Mouse (Mus musculus) heart, postnatal 10 days (tissue): ENCODE data around the gene Asb8. TPM values are rescaled to one million over a fixed set of nuclear protein-coding genes. Genes with fewer than 3 reads are reported as not detected.

Experiments
- DNase-seq, 2 experiments: peaks; one replicate each; pipeline ENCODE4 v3.0.0; 2021
- intact Hi-C: fragments of 180-260 bp; cut with DNase I; formaldehyde crosslinking; loops from one replicate; pipeline ENCODE4 v1.15.1; 2025
- total RNA-seq, 2 experiments: library from RNA; stranded (reverse); gene quantifications; 2 replicates each; pipeline ENCODE4 v1.2.3; 2021

The Asb8 gene
- total RNA-seq, 2 experiments from 2014 or later = 104 to 109 TPM

GRCm38 (mm10) chr15:98161026-98161805 lies 4.2 kb downstream of the Asb8 start:
- DNase-seq = no peak
- intact Hi-C loops = no loop called here

- intact Hi-C loops = loop anchor here (5.0 kb wide), 1 partner anchor 190 kb away; no protein-coding TSS in a partner anchor
- DNase-seq = no peak
Observed at GRCm38 (mm10) chr15:98157253-98157652, 8.2 kb downstream of the Asb8 start.

DNA sequence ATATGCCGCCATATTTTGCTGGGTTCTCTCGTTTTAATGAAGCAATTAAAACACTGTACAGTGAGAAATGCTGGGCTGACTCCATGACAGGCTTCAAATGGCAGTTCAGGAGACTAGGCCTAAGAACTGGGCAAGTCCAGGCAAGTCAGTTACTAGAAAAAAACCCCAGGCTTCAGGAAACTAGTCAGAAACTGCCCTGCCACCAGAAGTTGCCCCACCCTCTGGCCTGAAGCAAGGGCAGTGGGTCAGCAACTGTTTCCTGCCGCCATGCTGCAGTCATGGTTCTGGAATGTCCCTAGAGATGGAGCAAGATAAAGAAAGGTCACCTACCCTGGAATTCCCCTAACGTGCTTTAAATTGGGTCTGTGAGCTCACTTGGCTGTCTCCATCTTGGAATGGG lies 9.5 kb downstream of the Asb8 start:
- no peak for DNase-seq
- intact Hi-C loops = loop anchor here (5.0 kb wide), 1 partner anchor 189 kb away; no protein-coding TSS in a partner anchor

DNA sequence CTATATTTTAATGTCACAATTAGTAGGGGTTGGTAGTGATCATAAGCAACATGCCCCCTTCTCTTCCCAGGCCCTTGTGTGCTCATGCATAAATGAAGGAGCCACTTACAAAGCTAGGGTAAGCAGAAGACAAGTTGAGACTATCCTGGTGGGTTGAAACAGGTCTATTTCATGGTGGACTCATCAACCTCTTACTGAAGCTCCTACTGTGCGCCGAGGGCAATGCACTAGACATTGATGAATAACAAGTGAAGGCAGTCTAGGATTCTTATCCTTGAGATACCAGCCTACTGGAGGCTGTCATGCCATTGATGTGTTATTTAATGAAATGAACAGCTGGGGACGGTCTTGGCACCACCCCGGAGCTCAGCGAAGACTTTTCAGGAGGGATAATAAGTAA lies 10.2 kb downstream of the Asb8 start:
- no peak for DNase-seq
- intact Hi-C loops = loop anchor here (5.0 kb wide), 1 partner anchor 188 kb away; no protein-coding TSS in a partner anchor

- intact Hi-C loops = loop anchor here (5.0 kb wide), 1 partner anchor 187 kb away; no protein-coding TSS in a partner anchor
- no peak for DNase-seq
Observed at GRCm38 (mm10) chr15:98154631-98155030, 10.8 kb downstream of the Asb8 start.

- no peak for DNase-seq
- intact Hi-C loops = no loop called here
Observed at GRCm38 (mm10) chr15:98154146-98154545, 11.3 kb downstream of the Asb8 start.

DNA sequence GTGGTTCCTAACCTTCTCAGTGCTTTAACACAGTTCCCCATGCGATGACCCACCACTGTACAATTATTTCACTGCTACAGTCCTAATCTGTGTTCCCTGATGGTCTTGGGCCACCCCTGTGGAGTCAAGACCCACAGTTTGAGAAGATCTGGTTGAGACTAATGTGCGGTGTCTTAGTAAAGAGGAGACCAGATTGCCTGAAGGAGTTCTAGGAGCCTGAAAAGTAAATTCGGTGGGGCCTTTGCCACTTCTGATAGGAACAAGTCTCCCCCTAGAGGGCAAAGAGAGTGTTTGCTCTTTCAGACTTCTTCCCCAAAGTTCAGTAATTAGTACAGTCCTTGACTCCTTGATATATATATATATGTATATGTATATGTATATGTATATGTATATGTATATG lies 11.8 kb downstream of the Asb8 start:
- intact Hi-C loops = loop anchor here (1.0 kb wide), 1 partner anchor 64 kb away; no protein-coding TSS in a partner anchor
- DNase-seq = peak; percentile 49 to 53

- no peak for DNase-seq
- intact Hi-C loops = loop anchor here (1.0 kb wide), 1 partner anchor 64 kb away; no protein-coding TSS in a partner anchor
Observed at GRCm38 (mm10) chr15:98152916-98153315, 12.5 kb downstream of the Asb8 start.

GRCm38 (mm10) chr15:98149166-98149602 lies 16.2 kb downstream of the Asb8 start:
- peak; percentile 77 to 79 for DNase-seq
- intact Hi-C loops = no loop called here

DNA sequence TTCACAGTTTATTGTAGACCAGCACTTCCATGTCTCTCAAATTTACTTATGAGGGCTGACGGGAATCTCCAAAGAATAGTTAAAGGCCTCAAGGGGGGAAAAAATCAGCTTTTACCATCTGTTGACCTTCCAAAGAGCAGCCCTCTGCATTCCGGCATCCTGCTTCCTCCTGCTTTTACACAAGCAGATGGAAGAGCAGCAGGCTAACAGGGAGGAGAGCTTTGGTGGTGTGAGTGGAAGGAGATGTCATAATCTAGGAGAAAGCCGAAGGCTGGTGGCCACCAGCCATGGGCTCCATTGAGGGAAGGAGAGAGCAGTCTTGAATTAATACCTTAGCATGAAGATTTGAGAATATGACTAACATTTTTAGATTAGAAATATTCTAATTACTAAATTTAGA lies 17.1 kb downstream of the Asb8 start:
- no peak for DNase-seq
- intact Hi-C loops = no loop called here

DNA sequence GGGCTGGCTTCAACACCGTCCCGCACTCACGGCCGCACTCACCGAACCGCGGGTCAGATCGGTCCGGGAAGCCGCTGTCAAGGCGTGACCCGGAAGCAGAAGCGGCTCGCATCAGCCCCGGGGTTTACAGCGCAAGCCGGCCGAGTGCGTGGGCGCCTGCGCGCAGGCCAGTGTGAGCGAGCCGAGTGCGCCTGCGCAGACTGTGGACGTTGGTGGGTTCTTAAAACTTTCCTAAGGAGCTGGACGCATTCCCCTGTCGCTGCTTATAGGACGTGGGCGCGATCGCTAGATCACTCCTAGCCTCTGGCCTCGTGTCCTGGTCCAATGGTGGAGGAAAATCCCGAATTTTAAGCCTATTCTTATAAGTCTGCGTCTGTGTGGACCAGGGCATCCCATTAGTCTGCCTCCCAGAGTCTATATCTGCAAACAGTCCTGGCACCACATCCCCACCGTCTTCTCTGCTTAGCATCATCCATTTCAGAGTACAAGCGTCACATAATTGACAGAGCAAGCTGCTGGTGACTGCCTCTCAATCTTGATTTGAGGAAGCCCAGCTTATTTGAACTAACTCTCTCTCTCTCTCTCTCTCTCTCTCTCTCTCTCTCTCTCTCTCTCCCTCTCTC lies 19.8 kb downstream of the Asb8 start:
- intact Hi-C loops = loop anchor here (1.0 to 2.0 kb wide), 2 partner anchors 37 to 52 kb away; partner anchors contain the start of gene Senp1
- DNase-seq = peak; percentile 94 to 96

GRCm38 (mm10) chr15:98144861-98145507 lies 20.4 kb downstream of the Asb8 start:
- DNase-seq = peak; percentile 13 to 17
- intact Hi-C loops = loop anchor here (1.0 to 2.0 kb wide), 2 partner anchors 36 to 52 kb away; partner anchors contain the start of gene Senp1

- intact Hi-C loops = no loop called here
- no peak for DNase-seq
Observed at GRCm38 (mm10) chr15:98142515-98142914, 22.9 kb downstream of the Asb8 start.

DNA sequence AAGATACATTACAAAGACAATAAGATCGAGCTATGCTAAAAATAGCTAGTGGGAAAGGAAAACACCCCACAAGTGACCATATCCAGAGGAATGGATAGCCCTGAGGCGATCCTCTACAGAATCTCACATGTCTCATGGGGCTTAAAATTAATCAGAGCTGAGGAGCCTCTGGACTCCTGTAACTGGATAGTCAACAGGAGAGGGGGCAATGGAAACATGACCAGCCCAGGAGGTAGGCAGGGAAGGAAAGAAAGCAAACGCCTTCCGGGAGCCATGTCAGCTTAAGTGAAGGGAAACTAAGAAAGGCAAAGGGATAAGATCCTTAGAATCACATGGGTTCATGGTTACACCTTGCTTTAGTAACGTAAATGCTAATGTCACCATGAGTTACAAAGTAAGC lies 24.6 kb downstream of the Asb8 start:
- intact Hi-C loops = no loop called here
- no peak for DNase-seq

GRCm38 (mm10) chr15:98139763-98140162 lies 25.7 kb downstream of the Asb8 start:
- intact Hi-C loops = no loop called here
- no peak for DNase-seq

DNA sequence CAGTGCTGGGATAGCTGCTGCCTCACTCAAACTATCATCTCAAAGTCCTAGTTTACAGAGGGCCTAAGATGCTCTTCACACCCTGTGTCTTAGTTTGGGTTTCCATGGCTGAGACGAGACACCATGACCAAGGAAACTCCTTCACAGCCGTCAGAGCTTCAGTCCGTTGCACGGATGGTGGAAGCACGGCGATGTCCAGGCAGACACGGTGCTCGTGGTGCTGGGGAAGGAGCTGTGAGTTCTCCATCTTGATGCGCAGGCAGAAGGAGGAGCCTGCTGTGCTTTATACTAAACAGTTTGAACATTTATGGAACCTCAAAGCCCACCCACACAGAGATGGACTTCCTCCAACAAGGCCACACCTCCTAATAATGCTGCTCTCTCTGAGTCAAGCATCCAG lies 28.6 kb downstream of the Asb8 start:
- no peak for DNase-seq
- intact Hi-C loops = no loop called here

DNA sequence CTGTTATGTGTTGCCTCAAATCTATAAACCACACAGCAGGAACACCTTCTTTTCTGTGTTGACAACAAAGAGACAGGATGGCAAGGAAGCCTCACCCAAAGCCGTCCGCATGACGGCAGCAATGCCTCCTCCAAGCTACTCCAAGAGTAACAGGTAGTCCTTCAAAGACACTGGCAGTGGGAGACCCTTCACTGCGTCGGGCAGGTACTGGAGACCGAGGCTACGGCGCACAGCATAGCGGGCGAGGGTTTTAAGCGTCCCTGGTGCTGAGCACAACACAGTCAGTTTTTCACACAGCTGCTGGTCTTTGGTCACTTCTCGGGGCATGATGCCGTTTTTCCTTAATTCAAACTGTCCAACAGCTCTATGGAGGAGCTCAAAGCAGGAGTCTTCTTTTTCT lies 29.8 kb downstream of the Asb8 start:
- DNase-seq = no peak
- intact Hi-C loops = no loop called here

DNA sequence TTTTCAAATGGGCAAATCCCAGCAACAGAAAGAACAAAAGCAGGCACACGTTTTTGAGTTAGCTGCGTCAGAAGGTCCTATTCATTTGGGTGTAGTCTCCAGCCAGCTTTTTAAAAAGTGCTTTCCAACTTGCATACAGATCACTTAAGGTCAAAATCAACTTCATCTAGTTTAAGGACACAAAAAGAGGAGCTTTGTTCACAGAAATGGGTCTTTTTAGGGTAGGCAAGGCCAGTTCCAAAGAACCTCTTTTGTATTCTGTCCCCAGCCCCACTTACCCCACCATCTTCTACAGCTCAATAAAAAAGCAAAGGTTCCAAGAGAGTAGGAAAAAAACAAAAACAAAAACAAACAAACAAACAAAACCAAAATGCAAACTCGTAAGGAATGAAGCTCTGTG lies 30.8 kb downstream of the Asb8 start:
- DNase-seq = no peak
- intact Hi-C loops = no loop called here

DNA sequence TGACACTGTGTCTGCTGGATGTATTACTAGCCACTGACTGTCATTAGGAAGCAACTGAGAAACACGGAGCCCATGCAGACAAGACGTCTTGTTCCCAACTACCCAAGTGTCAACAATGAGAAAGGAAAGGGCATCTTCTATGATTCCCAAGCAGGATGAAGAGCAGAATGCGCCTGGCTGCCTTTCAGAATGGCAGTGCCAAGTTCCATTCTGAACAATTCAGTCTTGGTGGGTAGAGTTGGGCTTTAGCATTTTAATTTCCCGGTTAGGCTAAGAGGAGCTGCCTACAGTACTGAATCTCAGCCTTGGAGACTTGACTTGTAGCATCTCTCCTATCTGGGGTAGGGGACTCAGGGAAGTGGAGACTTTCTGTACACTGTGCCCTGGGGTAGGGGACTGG lies 31.4 kb downstream of the Asb8 start:
- intact Hi-C loops = no loop called here
- DNase-seq = no peak

DNA sequence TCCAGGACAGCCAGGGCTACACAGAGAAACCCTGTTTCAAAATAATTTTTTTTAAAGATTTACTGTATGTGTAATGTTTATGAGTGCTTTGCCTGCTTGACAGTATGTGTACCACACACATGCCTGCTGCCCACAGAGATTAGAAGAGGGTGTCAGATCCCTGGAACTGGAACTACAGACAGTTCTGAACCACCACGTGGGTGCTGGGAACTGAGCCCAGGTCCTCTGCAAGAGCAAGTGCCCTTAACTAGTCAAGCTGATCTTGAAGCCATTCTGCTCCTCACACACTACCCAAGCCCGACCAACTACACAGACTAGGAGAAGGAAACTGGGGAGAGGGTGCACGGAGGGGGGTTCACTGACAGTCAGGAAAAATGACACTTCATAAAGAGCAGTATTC lies 32.0 kb downstream of the Asb8 start:
- intact Hi-C loops = no loop called here
- no peak for DNase-seq

- intact Hi-C loops = no loop called here
- DNase-seq = peak in 1 of 2 experiments; percentile 26
Observed at GRCm38 (mm10) chr15:98131942-98132655, 33.3 kb downstream of the Asb8 start.
